ENCODE assay signal across 18 mouse cellular contexts in the genomic region with DNA sequence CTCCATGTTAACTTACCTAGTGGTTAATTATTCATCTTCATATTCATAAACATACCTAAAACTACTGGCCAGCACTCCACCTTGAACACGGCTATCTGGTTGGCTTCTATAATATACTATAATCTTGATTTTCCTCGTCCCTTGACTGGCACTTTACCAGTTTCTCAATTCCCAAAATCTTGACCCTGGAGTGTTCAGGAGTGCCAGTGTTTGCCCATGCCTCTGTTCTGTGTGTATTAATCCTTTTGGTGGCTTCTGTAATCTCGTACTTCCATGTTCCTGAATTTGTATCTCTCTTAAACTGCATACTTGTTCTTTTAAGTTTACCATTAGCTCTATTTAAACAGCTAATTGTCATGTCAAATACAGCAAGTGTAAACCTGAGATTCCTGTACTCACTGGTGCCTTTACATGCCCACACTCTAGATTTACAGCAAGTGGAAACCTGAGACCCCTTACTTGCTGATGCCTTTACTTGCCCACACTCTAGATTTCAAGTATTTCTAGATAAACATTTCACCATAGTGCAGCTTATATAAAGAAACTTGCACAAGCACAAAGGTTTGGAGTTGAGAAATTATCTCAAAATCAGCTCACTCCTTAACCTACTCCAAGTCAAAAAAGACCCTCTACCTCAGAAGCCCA.
"Had no signal": no experiment of that assay in that cellular context is flagged by ENCODE, and none has a peak within 500 bp of the region (broad histone marks: within the 10 kb centered on the region; RNA-seq: fewer than 3 reads in every experiment).

No protein-coding gene starts in this region.

- H3K9ac ChIP-seq: liver, embryonic 13.5 days; midbrain, embryonic 15.5 days; neural tube, embryonic 12.5 days; neural tube, embryonic 15.5 days; stomach, embryonic 15.5 days had no signal

- ATAC-seq: intestine, postnatal 0 days; midbrain, embryonic 15.5 days had no signal

- H3K4me1 ChIP-seq: liver, embryonic 13.5 days; midbrain, embryonic 10.5 days; midbrain, embryonic 15.5 days; neural tube, embryonic 12.5 days; neural tube, embryonic 15.5 days; stomach, embryonic 15.5 days had no signal

- H3K36me3 ChIP-seq: liver, embryonic 13.5 days; midbrain, embryonic 10.5 days; midbrain, embryonic 15.5 days; neural tube, embryonic 12.5 days; neural tube, embryonic 15.5 days; stomach, embryonic 15.5 days had no signal

- H3K9me3 ChIP-seq: liver, embryonic 13.5 days; midbrain, embryonic 10.5 days; midbrain, embryonic 15.5 days; neural tube, embryonic 12.5 days; neural tube, embryonic 15.5 days; stomach, embryonic 15.5 days had no signal

- H3K27me3 ChIP-seq: liver, embryonic 13.5 days; megakaryocyte, embryonic 14.5 days; midbrain, embryonic 15.5 days; neural tube, embryonic 12.5 days; neural tube, embryonic 15.5 days; stomach, embryonic 15.5 days had no signal

- H3K27ac ChIP-seq: left cerebral cortex, adult 2 months; liver, embryonic 13.5 days; midbrain, embryonic 10.5 days; midbrain, embryonic 15.5 days; neural tube, embryonic 12.5 days; neural tube, embryonic 15.5 days; stomach, embryonic 15.5 days had no signal

- H3K4me2 ChIP-seq: liver, embryonic 13.5 days; midbrain, embryonic 15.5 days; neural tube, embryonic 12.5 days; neural tube, embryonic 15.5 days; stomach, embryonic 15.5 days had no signal

- H3K4me3 ChIP-seq: left cerebral cortex, adult 2 months; liver, embryonic 13.5 days; megakaryocyte, embryonic 14.5 days; midbrain, embryonic 10.5 days; midbrain, embryonic 15.5 days; neural tube, embryonic 12.5 days; neural tube, embryonic 15.5 days; stomach, embryonic 15.5 days had no signal

- DNase-seq: kidney, adult 2 months; kidney, postnatal 10 days; kidney, postnatal 36 days; layer of hippocampus, postnatal 36 days; liver, embryonic 13.5 days; lung, postnatal 10 days; retina, postnatal 1 day; right cerebral cortex, postnatal 25 days; spleen, adult 18-20 months; thymus, postnatal 25 days had no signal
